Mouse (Mus musculus) heart, adult 11 months (tissue): ENCODE measurements at regions not wholly inside any gene's neighbourhood (a gene's known extent, or its start where the extent isn't known, plus 50 kb on each side); places are given as distances from the start of the nearest gene placed in this dataset.

ENCODE experiments used
- DNase-seq: peaks from one replicate; pipeline ENCODE4 v3.0.0; 2022

DNA sequence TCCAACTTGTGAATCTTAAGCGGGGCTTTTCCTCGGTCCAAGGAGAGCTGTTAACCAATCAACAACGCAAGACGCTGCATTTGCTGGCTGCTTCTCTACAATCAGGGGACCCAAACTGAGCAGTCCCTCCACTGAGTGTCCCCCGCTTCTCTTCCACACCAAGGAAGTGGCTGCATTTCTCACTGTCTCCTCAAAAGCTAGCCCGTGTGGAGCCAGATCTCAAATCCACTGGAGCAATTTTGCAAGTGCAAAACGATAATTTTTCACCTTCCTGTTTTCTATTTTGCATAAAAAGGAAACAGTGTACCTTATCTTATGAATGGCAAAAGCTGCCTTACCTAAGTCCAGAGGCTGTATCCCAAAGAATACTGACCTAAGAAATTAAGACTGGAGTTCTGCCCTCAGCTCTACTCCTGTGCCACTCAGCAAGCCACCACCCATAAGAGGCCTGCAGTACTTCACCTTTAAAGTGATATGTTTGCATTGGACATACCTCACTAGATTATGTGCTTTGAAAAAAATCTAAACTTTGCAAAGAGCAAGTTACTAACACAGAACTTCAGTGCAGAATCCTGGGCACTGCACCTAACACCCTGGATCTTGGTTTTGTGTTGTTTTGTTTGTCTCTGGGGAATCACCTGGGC, 52.7 kb upstream of the Nap1l1 start:
- DNase-seq = peak; percentile 64

GRCm38 (mm10) chr10:111422057-111422456, 51.0 kb upstream of the Nap1l1 start:
- peak; percentile 73 for DNase-seq

- DNase-seq = peak; percentile 94
Observed at GRCm38 (mm10) chr10:111422649-111423048, 50.4 kb upstream of the Nap1l1 start.
